Mouse (Mus musculus): ENCODE measurements around the gene Fdxr.

- TF ChIP-seq CTCF (IDR thresholded peaks at IDR 0.05; ENCODE audit: insufficient read depth, low read depth, low read length) (no peak), POLR2A (IDR thresholded peaks at IDR 0.05; ENCODE audit: insufficient read depth, low read depth, low read length) (no peak)
Measured at GRCm38 (mm10) chr11:115250405-115251090, 26.3 kb downstream of the Fdxr start.

Data from olfactory bulb, adult 2 months (tissue).